Mouse (Mus musculus): ENCODE measurements around the gene BC017158.

- TF ChIP-seq CTCF (IDR thresholded peaks at IDR 0.05; ENCODE audit: control insufficient read depth, insufficient read depth, insufficient replicate concordance, low read depth, low read length) (no peak), POLR2A (IDR thresholded peaks at IDR 0.05; ENCODE audit: control insufficient read depth, low read depth, low read length) (no peak)
These were observed 21.9 kb downstream of the BC017158 start for GRCm38 (mm10) chr7:128276051-128276450.
